Mouse (Mus musculus) MEL (cell line): ENCODE data around the gene Nr2f1. TPM values are rescaled to one million over a fixed set of nuclear protein-coding genes. Genes with fewer than 3 reads are reported as not detected.

Experiments
- DNase-seq: peaks from one replicate; pipeline ENCODE4 v3.0.0; 2011; ENCODE audit warnings: low read depth, low spot score
- H3K27ac ChIP-seq: 2 replicates; pipeline ENCODE4 v1.5.1; 2012; ENCODE audit warnings: low read depth, mild to moderate bottlenecking, control low read depth, low read length, moderate library complexity; ENCODE audit not compliant: control insufficient read depth
- H3K27me3 ChIP-seq, 2 experiments: fragments of 150-350 bp in 1 of 2; sonication (generic) in 1 of 2; 2 replicates each; pipeline ENCODE4 v1.6.1; 2012; ENCODE audit warnings: low read length in 2 of 2, mild to moderate bottlenecking in 2 of 2, improper control_type of control experiment in 1 of 2, moderate library complexity in 1 of 2; ENCODE audit not compliant: insufficient read depth in 2 of 2, control insufficient read depth in 1 of 2
- H3K36me3 ChIP-seq, 2 experiments: 2 replicates each; pipeline ENCODE4 v1.6.1; 2012 to 2014; ENCODE audit warnings: low read length in 2 of 2, improper control_type of control experiment in 1 of 2, inconsistent platforms in 1 of 2, mild to moderate bottlenecking in 1 of 2; ENCODE audit not compliant: insufficient read depth in 2 of 2, control insufficient read depth in 1 of 2
- H3K4me1 ChIP-seq, 2 experiments: fragments of 150-350 bp in 1 of 2; sonication (generic) in 1 of 2; 2 replicates each; pipeline ENCODE4 v1.6.1; 2012; ENCODE audit warnings: low read length in 2 of 2, improper control_type of control experiment in 1 of 2, mild to moderate bottlenecking in 1 of 2; ENCODE audit not compliant: insufficient read depth in 2 of 2, control insufficient read depth in 1 of 2
- H3K4me3 ChIP-seq, 2 experiments: fragments of 150-350 bp in 1 of 2; sonication (generic) in 1 of 2; 2 replicates each; pipeline ENCODE4 v1.5.1; 2012; ENCODE audit warnings: low read depth in 2 of 2, low read length in 2 of 2, mild to moderate bottlenecking in 2 of 2, moderate library complexity in 2 of 2, control low read depth in 1 of 2, improper control_type of control experiment in 1 of 2; ENCODE audit not compliant: control insufficient read depth in 1 of 2, insufficient read depth in 1 of 2
- H3K79me2 ChIP-seq: 2 replicates; pipeline ENCODE4 v1.6.1; 2012; ENCODE audit warnings: mild to moderate bottlenecking, low read length, moderate library complexity; ENCODE audit not compliant: control insufficient read depth, poor library complexity, insufficient read depth
- H3K9ac ChIP-seq: 2 replicates; pipeline ENCODE4 v1.6.1; 2012; ENCODE audit warnings: low read depth, mild to moderate bottlenecking, control low read depth, low read length, moderate library complexity; ENCODE audit not compliant: control insufficient read depth, poor library complexity, severe bottlenecking
- H3K9me3 ChIP-seq: fragments of 150-350 bp; sonication (generic); replicated peaks from 2 replicates; pipeline ENCODE4 v1.6.1; 2012; ENCODE audit warnings: mild to moderate bottlenecking, low read length, improper control_type of control experiment, moderate library complexity; ENCODE audit not compliant: insufficient read depth
- CHD1 ChIP-seq: IDR thresholded peaks from 2 replicates; pipeline ENCODE4 v1.6.1; 2012; ENCODE audit warnings: low read depth, mild to moderate bottlenecking, inconsistent platforms, low read length, improper control_type of control experiment
- CHD2 ChIP-seq: IDR thresholded peaks from 2 replicates; pipeline ENCODE4 v1.6.1; 2011; ENCODE audit warnings: low read length, improper control_type of control experiment
- CTCF ChIP-seq, 3 experiments: IDR thresholded peaks in 2 of 3; conservative IDR thresholded peaks in 1 of 3; 2 replicates each; pipeline ENCODE4 v1.5.1; 2011 to 2012; ENCODE audit warnings: low read length in 3 of 3, low read depth in 2 of 3, mild to moderate bottlenecking in 2 of 3, improper control_type of control experiment in 1 of 3, inconsistent platforms in 1 of 3, mixed read lengths in 1 of 3, moderate library complexity in 1 of 3; ENCODE audit not compliant: control insufficient read depth in 1 of 3, insufficient read depth in 1 of 3, poor library complexity in 1 of 3, severe bottlenecking in 1 of 3
- E2F4 ChIP-seq: IDR thresholded peaks from 2 replicates; pipeline ENCODE4 v1.6.1; 2011; ENCODE audit warnings: low read depth, low read length, improper control_type of control experiment, borderline replicate concordance
- GATA1 ChIP-seq: IDR thresholded peaks from 2 replicates; pipeline ENCODE4 v1.6.1; 2011; ENCODE audit warnings: low read depth, low read length, improper control_type of control experiment
- HCFC1 ChIP-seq: IDR thresholded peaks from 2 replicates; pipeline ENCODE4 v1.6.1; 2012; ENCODE audit warnings: low read depth, mild to moderate bottlenecking, inconsistent platforms, low read length, improper control_type of control experiment, moderate library complexity
- JUND ChIP-seq: IDR thresholded peaks from 2 replicates; pipeline ENCODE4 v1.6.1; 2011; ENCODE audit warnings: low read depth, mild to moderate bottlenecking, improper control_type of control experiment, low read length
- KAT2A ChIP-seq: conservative IDR thresholded peaks from 2 replicates; pipeline ENCODE4 v1.6.1; 2012; ENCODE audit warnings: low read depth, low read length, improper control_type of control experiment, inconsistent platforms
- MAFK ChIP-seq: IDR thresholded peaks from 2 replicates; pipeline ENCODE4 v1.6.1; 2011; ENCODE audit warnings: low read depth, mild to moderate bottlenecking, low read length, improper control_type of control experiment, borderline replicate concordance
- MAX ChIP-seq: IDR thresholded peaks from 2 replicates; pipeline ENCODE4 v1.6.1; 2011; ENCODE audit warnings: low read length, improper control_type of control experiment
- MEF2A ChIP-seq: IDR thresholded peaks from 2 replicates; pipeline ENCODE4 v1.6.1; 2014; ENCODE audit warnings: low read depth, mild to moderate bottlenecking, inconsistent platforms, low read length, improper control_type of control experiment; ENCODE audit not compliant: poor library complexity, insufficient replicate concordance, severe bottlenecking; ENCODE audit errors: extremely low read depth
- MXI1 ChIP-seq: IDR thresholded peaks from 2 replicates; pipeline ENCODE4 v1.6.1; 2011; ENCODE audit warnings: mild to moderate bottlenecking, low read depth, low read length, improper control_type of control experiment
- MYC ChIP-seq: IDR thresholded peaks from 2 replicates; pipeline ENCODE4 v1.6.1; 2011; ENCODE audit warnings: low read depth, mild to moderate bottlenecking, low read length, improper control_type of control experiment, moderate library complexity
- RAD21 ChIP-seq: IDR thresholded peaks from 2 replicates; pipeline ENCODE4 v1.6.1; 2011; ENCODE audit warnings: mild to moderate bottlenecking, low read depth, low read length, improper control_type of control experiment
- RCOR1 ChIP-seq: IDR thresholded peaks from 2 replicates; pipeline ENCODE4 v1.6.1; 2012; ENCODE audit warnings: low read depth, mild to moderate bottlenecking, inconsistent platforms, low read length, improper control_type of control experiment
- TAL1 ChIP-seq: IDR thresholded peaks from 2 replicates; pipeline ENCODE4 v1.6.1; 2012; ENCODE audit warnings: mild to moderate bottlenecking, inconsistent platforms, low read length, moderate library complexity, mixed read lengths
- TBP ChIP-seq: IDR thresholded peaks from 2 replicates; pipeline ENCODE4 v1.8.0; 2011; ENCODE audit warnings: low read depth, low read length, improper control_type of control experiment
- TCF12 ChIP-seq: IDR thresholded peaks from 2 replicates; pipeline ENCODE4 v1.6.1; 2014; ENCODE audit warnings: low read depth, mild to moderate bottlenecking, inconsistent platforms, low read length, improper control_type of control experiment, moderate library complexity
- UBTF ChIP-seq: IDR thresholded peaks from 2 replicates; pipeline ENCODE4 v1.6.1; 2012; ENCODE audit warnings: low read depth, mild to moderate bottlenecking, inconsistent platforms, low read length, improper control_type of control experiment, moderate library complexity, borderline replicate concordance; ENCODE audit not compliant: insufficient read depth
- polyA plus RNA-seq, 2 experiments: library from polyadenylated mRNA; stranded (reverse) in 1 of 2; unstranded in 1 of 2; fragments of >175 nt in 1 of 2; fragments of >200 nt in 1 of 2; gene quantifications; 2 replicates each; pipeline versions ENCODE4 v1.2.1 to v1.2.4; 2012; ENCODE audit warnings: low replicate concordance in 2 of 2, low read depth in 1 of 2; ENCODE audit not compliant: insufficient read length in 2 of 2, insufficient read depth in 1 of 2, missing spikeins in 1 of 2
- total RNA-seq: library from RNA; depleted of rRNA; stranded (reverse); fragments of 300-350 nt; gene quantifications from 2 replicates; pipeline ENCODE4 v1.2.3, GENCODE M21; 2012

Nr2f1 gene
- total and polyA plus RNA-seq, 3 experiments = 9.9 to 27.1 TPM; not detected in 1

DNA sequence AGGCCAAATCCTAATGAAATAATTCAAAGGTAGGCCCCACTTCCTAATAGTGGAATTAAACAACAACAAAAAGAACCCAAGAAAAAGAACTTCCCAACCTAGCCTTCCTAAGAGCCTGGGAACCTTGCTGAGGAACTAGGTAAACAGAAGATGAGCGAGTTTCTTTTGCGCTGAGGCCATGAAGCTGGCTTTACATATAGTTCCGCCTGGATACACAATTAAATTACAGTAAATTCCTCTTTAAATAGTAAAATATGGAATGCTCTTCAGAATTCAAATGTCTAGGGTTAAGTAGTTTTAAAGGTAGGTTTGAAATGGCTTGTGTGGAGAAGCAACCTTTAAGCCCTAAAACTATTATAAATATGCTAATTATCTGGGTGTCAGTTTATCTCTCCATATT, 19.3 kb downstream of the Nr2f1 start:
- no peak for TF ChIP-seq MXI1
- no peak for TF ChIP-seq MAX
- TF ChIP-seq MAFK = no peak
- no peak for TF ChIP-seq UBTF
- TF ChIP-seq TCF12 = no peak
- TF ChIP-seq RAD21 = no peak
- TF ChIP-seq JUND = no peak
- TF ChIP-seq CHD1 = no peak
- no peak for TF ChIP-seq MEF2A
- no peak for TF ChIP-seq TBP
- TF ChIP-seq E2F4 = no peak
- TF ChIP-seq CTCF (IDR thresholded peaks at IDR 0.05 in 2 of 3, conservative IDR thresholded peaks at IDR 0.05 in 1 of 3; ENCODE audit: control insufficient read depth in 1 of 3, insufficient read depth in 1 of 3, low read depth in 2 of 3, low read length in 3 of 3, poor library complexity in 1 of 3, severe bottlenecking in 1 of 3) = no peak
- TF ChIP-seq MYC = no peak
- TF ChIP-seq CHD2 = no peak
- no peak for TF ChIP-seq TAL1
- no peak for TF ChIP-seq HCFC1
- TF ChIP-seq, all 39 proteins: peak for 0
- no peaks in the 10 kb centered on the region for H3K4me1 ChIP-seq
- H3K36me3 ChIP-seq = no peaks in the 10 kb centered on the region
- no peaks in the 10 kb centered on the region for H3K27me3 ChIP-seq
- H3K27ac ChIP-seq = no peak overlapping the region
- no peak overlapping the region for H3K9ac ChIP-seq
- H3K4me3 ChIP-seq = no peak overlapping the region
- H3K9me3 ChIP-seq = no peaks in the 10 kb centered on the region
- no peak for DNase-seq
- no peaks in the 10 kb centered on the region for H3K79me2 ChIP-seq

GRCm38 (mm10) chr13:78179312-78180097, 20.1 kb downstream of the Nr2f1 start:
- Histone ChIP-seq H3K27me3 (no peaks in the 10 kb centered on the region), H3K4me3 (no peak overlapping the region), H3K9me3 (no peaks in the 10 kb centered on the region)

More at GRCm38 (mm10) chr13:78179312-78180097, 20.1 kb downstream of the Nr2f1 start:
- Histone ChIP-seq H3K4me1 (no peaks in the 10 kb centered on the region), H3K9ac (no peak overlapping the region), H3K36me3 (no peaks in the 10 kb centered on the region), H3K79me2 (no peaks in the 10 kb centered on the region), H3K27ac (no peak overlapping the region)
- no peak for TF ChIP-seq MAX
- TF ChIP-seq GATA1 = no peak
- no peak for TF ChIP-seq KAT2A
- no peak for TF ChIP-seq RCOR1
- TF ChIP-seq MAFK = no peak
- DNase-seq = no peak
